Mouse (Mus musculus): Measurements from ENCODE around the gene Gabrb1.

- TF ChIP-seq CTCF (IDR thresholded peaks at IDR 0.05; ENCODE audit: low read depth, low read length) (no peak), TAL1 (conservative IDR thresholded peaks at IDR 0.05; ENCODE audit: low read depth, low read length) (no peak), GATA2 (IDR thresholded peaks at IDR 0.05; ENCODE audit: borderline replicate concordance, low read depth, low read length) (no peak)
Observed at GRCm38 (mm10) chr5:72094582-72094981, 436.7 kb downstream of the Gabrb1 start.

All from G1E (cell line).